Mouse (Mus musculus) gastrocnemius, adult 18-20 months (tissue): ENCODE data around the gene Slc27a5. TPM values are rescaled to one million over a fixed set of nuclear protein-coding genes. Genes with fewer than 3 reads are reported as not detected.
A peak's percentile ranks its signal among the peaks of the same experiment; 100 is the strongest.

Experiments used
- DNase-seq: peaks from one replicate; pipeline ENCODE4 v3.0.0; 2021; ENCODE audit warnings: low spot score
- long read RNA-seq, 2 experiments: library from polyadenylated mRNA; stranded (forward); transcript quantifications; one replicate each; pipeline ENCODE4 v2.0.0; 2021
- total RNA-seq, 2 experiments: library from RNA; stranded (reverse); gene quantifications; 2 replicates each; pipeline ENCODE4 v1.2.3; 2021

Slc27a5 gene
- total RNA-seq: under 1 TPM in 1 of 2 experiments, not detected in 1; 0.28 TPM
- long read RNA-seq, experiment 1: 0 reads
- long read RNA-seq, experiment 2: 0 reads

- no peak for DNase-seq
Measured at GRCm38 (mm10) chr7:12998053-12998452, at the start of gene Slc27a5. TSS of gene Slc27a5 (minus strand) at chr7:12998192.

DNA sequence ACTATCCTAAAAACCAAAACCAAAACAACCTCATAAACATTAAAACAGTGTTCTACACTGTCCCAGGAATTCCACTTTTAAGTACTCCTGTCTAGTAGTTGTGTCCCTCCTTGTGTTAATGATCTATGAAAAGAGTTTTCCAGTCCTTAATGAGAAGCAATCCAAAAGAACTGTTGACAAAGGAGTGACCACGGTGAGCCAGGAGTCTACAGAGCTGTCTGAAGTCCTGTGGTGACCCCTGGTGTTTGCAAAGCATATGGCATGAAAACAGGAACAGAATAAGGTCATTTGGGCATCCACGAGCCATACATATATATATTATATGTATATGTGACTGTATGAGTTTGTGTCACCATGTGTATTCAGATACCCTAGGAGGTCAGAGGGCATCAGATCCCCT, 48.1 kb upstream of the Slc27a5 start:
- peak; percentile 53 for DNase-seq

- DNase-seq: no peak
Measured at GRCm38 (mm10) chr7:13044254-13044625, 46.2 kb upstream of the Slc27a5 start.

DNA sequence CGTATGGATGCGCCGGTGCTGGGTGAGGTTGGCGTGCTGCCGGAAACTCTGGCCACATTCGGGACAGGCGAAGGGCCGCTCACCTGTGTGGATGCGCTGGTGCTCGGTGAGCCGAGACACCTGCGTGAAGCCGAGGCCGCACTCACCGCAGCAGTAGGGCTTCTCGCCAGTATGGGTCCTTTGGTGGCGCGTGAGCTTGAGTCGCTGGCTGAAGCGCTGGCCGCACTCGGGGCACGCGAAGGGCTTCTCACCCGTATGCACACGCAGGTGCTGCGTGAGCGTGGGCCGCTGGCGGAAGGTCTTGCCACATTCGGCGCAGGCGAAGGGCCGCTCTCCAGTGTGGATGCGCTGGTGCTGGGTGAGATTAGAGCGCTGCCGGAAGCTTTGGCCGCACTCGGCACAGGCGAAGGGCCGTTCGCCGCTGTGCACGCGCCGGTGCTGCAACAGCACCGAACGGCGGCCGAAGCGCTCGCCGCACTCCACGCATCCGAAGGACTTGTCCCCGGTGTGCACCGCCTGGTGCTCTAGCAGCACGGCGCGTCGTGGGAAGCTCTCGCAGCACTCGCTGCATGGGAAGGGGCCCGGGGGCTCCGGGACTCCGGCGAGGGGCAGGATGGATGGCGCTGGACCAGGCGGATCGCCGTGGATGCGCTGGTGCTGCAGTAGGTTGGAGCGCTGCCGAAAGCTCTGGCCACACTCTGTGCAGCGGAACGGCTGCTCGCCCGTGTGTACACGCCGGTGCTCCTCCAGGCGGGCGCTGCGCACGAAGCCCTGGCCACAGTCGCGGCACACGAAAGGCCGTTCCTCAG, 45.7 kb upstream of the Slc27a5 start:
- DNase-seq: no peak

DNA sequence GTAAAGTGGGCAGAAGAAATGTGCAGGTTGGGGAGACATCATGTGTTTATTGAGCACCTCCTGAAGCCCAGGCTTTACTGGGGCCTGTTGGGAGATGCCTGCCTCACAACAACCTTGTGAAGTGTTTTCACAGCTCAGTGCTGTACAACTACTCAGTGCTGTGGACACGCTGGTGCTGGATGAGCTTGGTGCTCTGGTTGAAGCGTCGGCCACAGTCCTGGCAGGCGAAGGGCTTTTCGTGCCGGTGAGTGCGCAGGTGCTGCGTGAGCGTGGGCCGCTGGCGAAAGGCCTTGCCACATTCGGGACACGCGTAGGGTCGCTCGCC, 45.1 kb upstream of the Slc27a5 start:
- no peak for DNase-seq

GRCm38 (mm10) chr7:13042511-13042910, 44.5 kb upstream of the Slc27a5 start:
- no peak for DNase-seq

DNA sequence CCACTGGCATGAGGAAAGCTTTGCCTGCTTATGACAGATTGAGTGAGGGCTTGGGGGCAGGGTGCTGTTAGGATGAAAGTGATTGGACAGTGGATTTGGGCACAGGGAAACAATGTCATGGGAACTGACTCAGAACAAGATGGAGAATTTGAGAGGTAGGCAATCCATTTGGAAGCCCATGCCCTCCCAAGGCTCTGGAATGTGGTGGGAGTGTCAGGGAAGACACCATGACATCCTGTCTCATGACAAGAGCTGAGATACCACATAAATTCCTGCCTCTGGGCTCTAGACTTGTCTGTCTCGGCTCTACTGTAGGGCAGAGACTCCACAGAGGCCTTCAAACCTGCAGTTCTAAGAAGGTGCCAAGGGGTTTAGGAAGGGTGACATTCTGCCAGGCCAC, 43.3 kb upstream of the Slc27a5 start:
- DNase-seq: no peak

GRCm38 (mm10) chr7:13039181-13039580, 41.2 kb upstream of the Slc27a5 start:
- no peak for DNase-seq

DNA sequence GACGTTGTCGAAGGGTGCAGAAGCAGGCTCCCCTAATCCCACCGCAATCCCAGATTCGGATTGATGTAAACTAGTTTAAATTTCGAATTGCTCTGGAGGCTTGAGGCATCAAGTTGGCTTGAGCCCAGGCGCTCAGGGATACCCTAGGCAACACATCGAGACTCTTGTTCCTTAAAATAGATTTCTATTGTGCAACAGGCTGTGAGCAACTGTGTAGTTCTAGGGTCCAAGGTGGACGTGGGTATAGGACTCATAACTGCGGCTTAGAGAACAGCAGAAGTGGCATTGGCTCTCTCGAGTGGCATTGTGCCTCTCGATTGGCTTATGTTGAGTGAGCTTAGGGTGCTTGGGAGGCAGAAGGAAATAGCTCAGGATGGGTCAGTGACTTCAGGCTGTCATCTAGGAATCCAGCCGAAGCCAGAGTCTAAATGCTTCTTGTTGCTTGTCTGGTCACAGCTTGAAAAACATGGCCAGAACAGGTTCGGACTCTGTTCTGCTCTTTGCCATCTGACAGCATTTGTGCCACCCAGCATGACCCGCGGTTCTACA, 40.7 kb upstream of the Slc27a5 start:
- DNase-seq: no peak

DNA sequence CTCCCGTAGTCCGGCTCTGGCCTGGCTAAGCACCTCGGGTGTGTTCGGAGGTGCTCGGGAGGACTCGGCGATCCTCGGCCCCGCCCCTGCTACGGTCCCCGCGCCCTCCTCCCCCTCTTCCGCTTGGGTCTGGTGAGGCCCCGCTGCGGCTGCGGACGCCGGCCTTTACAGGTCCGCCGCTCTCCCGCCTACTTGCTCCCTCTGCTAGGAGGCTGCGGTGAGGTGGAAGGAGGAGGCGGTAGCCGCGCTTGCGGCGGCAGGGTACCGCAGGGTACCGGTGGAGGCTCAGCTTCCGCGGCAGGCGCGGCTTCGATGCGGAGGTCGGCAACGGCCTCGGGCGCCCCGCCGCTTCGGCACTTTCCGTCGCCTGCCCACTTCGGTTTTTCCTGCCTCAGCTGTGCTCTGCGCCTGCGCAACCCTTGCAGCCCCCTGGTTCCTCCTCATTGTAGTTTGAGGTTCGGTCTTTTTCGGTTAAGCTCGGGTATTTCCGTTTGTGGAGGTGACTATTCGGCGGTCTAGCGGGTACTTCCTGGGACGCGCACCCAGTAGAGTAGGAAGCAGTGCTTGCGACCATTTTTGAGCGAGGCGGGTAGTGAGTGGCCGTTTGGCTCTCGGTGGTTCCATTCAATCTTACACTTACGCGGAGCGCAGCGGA, 40.0 kb upstream of the Slc27a5 start, which contains the start of gene Ube2m:
TSS of gene Ube2m (minus strand) at position 375 of the 655 bp plus-strand sequence.
- peak; percentile 98 for DNase-seq

DNA sequence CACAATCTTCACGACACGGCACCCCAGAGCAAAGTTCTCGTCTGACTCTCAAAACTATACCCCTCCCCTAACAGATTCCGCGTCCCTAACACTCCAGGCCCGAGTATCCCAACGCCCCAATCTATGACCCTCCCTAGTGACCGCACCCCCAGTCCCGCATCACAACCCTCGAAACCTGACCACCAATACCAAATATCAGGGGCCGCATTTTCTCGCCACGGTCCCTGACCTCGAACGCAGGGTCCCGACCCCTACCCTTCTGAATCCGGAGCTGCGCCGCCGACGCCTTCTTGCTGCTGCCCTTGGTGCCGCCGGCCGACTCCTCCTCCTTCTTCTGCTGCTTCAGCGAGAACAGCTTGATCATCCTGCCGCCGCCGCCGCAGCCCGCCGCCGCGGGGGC, 39.4 kb upstream of the Slc27a5 start:
- no peak for DNase-seq

GRCm38 (mm10) chr7:13036806-13037205, 38.8 kb upstream of the Slc27a5 start:
- no peak for DNase-seq

DNA sequence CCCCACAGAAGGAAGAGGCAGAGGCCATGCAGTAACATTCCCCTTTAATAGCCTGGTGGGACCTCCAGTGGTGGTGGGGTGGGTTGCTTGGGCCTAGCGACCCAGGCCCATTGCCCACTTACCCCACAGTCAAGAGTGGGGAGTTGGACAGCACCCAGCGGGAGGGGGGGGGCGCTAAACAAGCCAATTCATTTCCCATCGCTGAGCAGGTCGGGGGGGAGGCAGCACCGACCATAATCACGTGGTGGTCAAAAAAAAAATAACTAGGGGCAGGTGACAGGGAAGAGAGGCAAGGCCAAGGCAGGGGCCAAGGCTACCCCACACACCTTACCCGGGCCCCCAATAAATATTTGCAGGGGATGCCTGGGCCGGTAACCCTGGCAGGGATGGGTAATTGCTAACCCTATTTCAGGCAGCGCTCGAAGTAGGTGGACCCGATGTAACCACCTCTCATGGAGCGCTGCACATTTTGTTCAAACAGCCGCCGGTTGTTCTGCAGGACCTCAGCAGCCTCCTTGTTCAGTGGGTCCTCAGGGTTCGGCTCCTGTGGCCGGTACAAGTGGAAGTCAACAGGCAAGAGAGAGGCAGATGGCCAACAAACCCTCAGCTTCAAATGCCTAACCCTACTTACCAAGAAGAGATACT, 37.3 kb upstream of the Slc27a5 start:
- no peak for DNase-seq

DNA sequence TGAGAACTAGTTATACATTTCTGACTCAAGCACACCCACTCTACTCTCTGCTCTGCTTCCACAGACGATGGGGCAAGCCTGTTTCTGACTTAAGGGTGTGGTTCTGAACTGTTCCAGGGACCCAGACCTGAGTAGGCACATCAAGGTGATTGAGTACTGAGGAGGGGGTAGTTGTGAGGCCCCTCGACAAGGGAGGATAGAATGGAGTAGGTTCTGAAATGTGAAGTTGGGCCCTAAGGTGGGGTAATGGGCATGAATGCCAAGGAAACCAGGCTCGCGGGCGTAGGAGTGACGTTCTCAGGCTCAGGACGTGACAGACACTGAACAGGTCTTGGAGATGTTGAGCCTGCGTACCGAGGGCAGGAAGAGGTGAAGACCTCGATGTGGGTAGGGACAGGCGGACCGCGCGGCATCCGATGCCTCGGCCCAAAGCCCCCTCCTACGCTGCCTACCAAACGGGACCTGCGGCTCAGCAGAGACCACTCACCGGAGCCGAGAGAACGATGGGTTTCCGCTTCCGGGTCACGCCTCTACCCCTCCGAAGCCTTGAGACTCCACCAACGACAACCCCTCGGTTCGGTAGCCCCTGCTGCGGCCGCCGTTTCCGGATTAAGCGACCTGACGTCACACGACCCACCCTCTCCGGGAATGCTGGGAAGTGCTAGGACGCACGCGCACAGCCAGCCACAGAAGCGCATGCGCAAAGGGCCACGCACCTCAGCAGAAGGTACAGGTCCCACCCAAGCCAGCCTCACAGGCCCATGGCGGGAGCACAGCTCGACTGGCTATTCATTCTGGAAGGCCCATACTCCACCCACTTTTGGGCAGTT, 36.4 kb upstream of the Slc27a5 start, which contains the start of gene Chmp2a:
TSS of gene Chmp2a (minus strand) at position 660 of the 830 bp plus-strand sequence.
- DNase-seq: peak; percentile 96

GRCm38 (mm10) chr7:13033451-13034147, 35.6 kb upstream of the Slc27a5 start:
- DNase-seq: no peak

DNA sequence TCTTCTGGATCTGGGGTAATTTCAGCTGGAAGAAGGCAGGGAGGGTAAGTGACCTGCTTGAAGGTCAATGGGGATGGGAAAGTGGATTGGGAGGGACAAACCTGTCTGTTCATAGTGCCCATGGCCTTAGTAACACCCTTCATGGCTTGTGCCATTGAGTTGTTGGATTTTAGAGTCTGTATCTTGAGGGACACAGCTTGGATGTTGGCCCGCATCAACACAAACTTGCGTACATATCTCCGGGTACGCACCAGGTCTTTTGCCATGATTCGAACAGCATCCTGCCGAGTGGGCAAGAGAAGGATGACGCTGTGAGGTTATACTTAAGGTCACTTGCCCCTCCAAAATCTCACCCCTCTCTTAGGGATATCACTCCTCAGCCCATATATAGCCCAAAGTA, 34.5 kb upstream of the Slc27a5 start:
- no peak for DNase-seq

DNA sequence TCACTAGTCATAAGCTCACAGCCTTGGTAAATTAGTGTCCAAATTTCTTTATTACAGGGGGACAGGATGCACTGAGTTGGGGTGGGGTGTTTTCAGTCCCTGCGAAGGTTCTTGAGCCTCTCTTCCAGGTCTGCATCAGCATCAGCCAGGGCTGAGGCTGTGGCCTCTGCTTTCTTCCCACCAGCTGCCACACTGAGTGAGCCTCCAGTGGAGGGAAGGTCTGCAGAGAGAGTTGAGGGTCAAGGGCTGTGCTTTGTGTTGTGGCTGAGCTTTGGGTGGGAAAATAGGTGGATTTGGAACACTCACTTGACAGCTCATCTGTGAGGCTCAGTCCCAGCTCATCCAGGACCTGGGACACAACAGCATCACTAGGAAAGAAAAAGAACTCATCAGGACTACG, 34.0 kb upstream of the Slc27a5 start:
- DNase-seq: no peak

DNA sequence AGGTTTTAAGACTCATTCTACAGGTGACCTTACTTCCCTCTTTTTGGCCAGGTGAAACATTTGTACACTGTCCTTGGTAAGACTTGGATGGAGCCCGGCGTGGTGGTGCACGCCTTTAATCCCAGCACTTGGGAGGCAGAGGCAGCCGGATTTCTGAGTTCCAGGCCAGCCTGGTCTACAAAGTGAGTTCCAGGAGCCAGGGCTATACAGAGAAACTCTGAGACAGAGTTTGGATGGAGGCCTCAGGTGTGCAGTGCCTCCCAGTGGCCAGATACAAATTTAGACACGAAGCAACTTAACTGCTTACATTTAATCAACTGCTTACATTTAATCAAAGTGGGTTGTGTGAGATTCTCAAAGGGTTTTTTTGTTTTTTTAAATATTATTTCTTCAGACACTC, 33.1 kb upstream of the Slc27a5 start:
- no peak for DNase-seq

- DNase-seq: no peak
Measured at GRCm38 (mm10) chr7:13028986-13029385, 31.0 kb upstream of the Slc27a5 start.

DNA sequence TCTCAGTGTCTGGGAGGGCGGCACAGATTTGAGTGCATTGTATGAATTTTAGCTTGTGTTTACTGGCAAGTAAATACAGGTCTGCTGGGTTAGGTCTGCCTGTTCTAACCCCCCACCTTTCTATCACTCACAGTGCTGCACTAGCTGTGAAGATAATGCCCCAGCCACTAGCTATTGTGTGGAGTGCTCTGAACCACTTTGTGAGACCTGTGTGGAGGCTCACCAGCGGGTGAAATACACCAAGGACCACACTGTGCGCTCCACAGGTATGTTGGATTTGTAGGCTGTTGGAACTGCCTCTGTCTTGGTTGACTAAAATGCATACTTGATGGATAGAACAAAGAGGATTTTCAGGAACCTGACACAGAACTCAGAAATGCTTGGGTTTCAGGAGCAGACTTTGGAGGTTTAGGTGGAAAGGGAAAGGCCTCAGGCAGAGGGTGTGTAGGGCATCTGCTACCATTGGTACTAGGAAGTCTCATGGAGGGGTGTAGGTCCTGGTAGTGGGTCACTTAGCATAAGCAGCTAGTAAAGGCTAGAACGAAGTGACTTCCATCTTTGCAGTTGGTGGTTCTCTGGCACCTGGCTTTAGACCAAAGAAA, 27.6 kb upstream of the Slc27a5 start:
- no peak for DNase-seq
